Mouse (Mus musculus) limb, embryonic 11.5 days (tissue): ENCODE measurements at regions not wholly inside any gene's neighbourhood (a gene's known extent, or its start where the extent isn't known, plus 50 kb on each side); places are given as distances from the start of the nearest gene placed in this dataset.
"Not testable (repeated sequence)": the region's sequence is repeated elsewhere in the genome, so short reads cannot be mapped to it uniquely, and the experiment has no call there.

Experiments used
- ATAC-seq: fragments of 200-750 bp; cut with Nextera tagmentation; 2 replicates; pipeline ENCODE4 v1.8.0; 2017; ENCODE audit warnings: low read depth; ENCODE audit not compliant: insufficient number of reproducible peaks, low FRiP score, low TSS enrichment
- DNase-seq: peaks from one replicate; pipeline ENCODE4 v3.0.0-alpha.2; 2015; ENCODE audit warnings: low spot score
- H3K27ac ChIP-seq: fragments of 300-500 bp; sonication (generic); replicated peaks from 2 replicates; pipeline ENCODE4 v1.5.1; 2014; ENCODE audit warnings: low read depth, mild to moderate bottlenecking, low read length
- H3K27me3 ChIP-seq: fragments of 300-500 bp; sonication (generic); 2 replicates; pipeline ENCODE4 v1.6.1; 2014; ENCODE audit warnings: mild to moderate bottlenecking, low read length, mixed read lengths; ENCODE audit not compliant: control insufficient read depth, insufficient read depth
- H3K36me3 ChIP-seq: fragments of 300-500 bp; sonication (generic); 2 replicates; pipeline ENCODE4 v1.6.1; 2014; ENCODE audit warnings: mild to moderate bottlenecking, low read length, moderate library complexity, mixed read lengths; ENCODE audit not compliant: control insufficient read depth, insufficient read depth
- H3K4me1 ChIP-seq: fragments of 300-500 bp; sonication (generic); 2 replicates; pipeline ENCODE4 v1.6.1; 2014; ENCODE audit warnings: low read length, mixed read lengths; ENCODE audit not compliant: control insufficient read depth, insufficient read depth
- H3K4me2 ChIP-seq: fragments of 300-500 bp; sonication (generic); 2 replicates; pipeline ENCODE4 v1.6.1; 2014; ENCODE audit warnings: low read depth, mild to moderate bottlenecking, moderate library complexity; ENCODE audit not compliant: severe bottlenecking
- H3K4me3 ChIP-seq: fragments of 300-500 bp; sonication (generic); 2 replicates; pipeline ENCODE4 v1.5.1; 2014; ENCODE audit warnings: low read depth, low read length
- H3K9ac ChIP-seq: fragments of 300-500 bp; sonication (generic); 2 replicates; pipeline ENCODE4 v1.6.1; 2014; ENCODE audit warnings: mild to moderate bottlenecking, low read length
- H3K9me3 ChIP-seq: fragments of 300-500 bp; sonication (generic); 2 replicates; pipeline ENCODE4 v1.6.1; 2016; ENCODE audit warnings: low read length; ENCODE audit not compliant: control insufficient read depth
- WGBS: fragments of 180-500 bp; shearing (Covaris S2); extraction: QIAGEN DNeasy Blood & Tissue Kit; methylation state at CpG from one replicate; pipeline ENCODE4 v1.1.7; 2014; 5-methylcytosine and 5-hydroxymethylcytosine counted together

DNA sequence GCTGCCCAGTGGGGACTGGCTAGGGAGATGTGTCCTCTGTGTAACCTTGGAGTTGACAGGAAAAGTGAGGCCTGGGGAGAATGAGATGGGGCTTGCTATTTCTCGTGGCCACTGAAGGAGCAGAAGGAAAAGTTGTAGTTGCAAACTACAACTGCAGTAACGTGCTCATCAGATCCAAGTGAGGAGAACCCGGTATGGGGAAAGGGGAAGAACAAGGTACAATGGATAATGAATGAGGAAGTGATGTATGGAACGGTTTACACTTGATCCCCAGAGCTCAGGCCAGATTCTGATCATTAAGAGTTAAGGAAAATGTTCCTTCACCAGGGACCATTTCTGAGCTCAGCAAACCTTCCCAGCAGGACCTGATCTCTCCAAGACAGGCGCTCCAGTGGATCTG lies 92.6 kb downstream of the Phlda1 start:
- ATAC-seq (no peak), DNase-seq (no peak)
- Histone ChIP-seq H3K4me1 (peaks cover 9% of the 10 kb centered on the region), H3K9me3 (no peaks in the 10 kb centered on the region), H3K9ac (no peak overlapping the region), H3K27ac (no peak overlapping the region), H3K4me3 (no peak overlapping the region), H3K36me3 (no peaks in the 10 kb centered on the region), H3K4me2 (no peak overlapping the region), H3K27me3 (no peaks in the 10 kb centered on the region)
- WGBS = 83% methylated on average over 5 of the region's 5 CpGs

DNA sequence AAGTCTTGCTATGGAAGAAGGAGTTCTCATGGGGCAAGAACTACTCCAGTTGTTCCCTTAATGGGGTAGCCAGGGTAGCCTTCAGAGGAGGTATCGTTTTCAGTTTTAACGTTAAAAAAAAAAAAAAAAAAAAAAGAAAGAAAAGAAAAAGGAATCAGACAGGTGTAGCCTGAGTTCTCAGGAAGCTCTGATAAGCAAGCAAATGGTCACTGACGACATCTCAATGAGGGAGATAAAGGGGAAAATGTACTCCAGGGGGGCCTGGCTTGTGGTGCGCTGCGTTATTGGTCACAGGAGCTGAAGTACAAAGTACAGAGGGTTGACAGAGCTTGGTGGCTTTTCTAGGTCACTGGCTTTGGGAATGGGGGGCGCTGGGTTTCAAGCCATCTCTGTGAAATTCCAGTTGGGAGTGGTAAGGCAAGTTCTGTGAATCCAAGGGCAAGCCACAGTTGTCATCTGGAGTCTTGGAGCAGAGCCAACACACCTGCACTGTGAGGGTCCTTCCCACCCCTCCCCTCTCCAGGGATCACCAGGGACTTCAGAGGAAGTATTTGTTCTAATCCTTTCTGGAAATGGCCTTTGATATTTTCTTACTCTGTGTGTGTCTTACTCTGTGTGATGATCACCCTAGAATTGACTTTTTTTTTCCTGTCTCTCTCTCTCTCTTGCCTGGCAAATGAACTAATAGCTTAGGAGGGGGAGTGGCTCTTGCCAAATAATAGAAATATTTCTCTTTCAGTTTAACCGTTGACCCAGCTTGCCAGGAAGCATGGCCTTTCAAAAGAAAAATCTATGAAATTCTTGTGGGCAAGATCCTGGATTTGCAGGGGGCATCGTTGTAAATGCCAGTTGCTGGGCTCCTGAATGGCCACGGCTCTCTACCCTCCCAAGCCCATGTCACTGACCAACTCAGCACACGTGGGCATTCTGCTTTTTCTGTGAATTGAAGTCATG lies 93.5 kb downstream of the Phlda1 start:
- Histone ChIP-seq H3K4me1 (peaks cover 9% of the 10 kb centered on the region), H3K4me3 (no peak overlapping the region), H3K9ac (no peak overlapping the region), H3K9me3 (no peaks in the 10 kb centered on the region), H3K36me3 (no peaks in the 10 kb centered on the region), H3K4me2 (no peak overlapping the region), H3K27me3 (no peaks in the 10 kb centered on the region), H3K27ac (no peak overlapping the region)
- 71% methylated on average over 10 of the region's 10 CpGs for WGBS
- no peak for DNase-seq
- no peak for ATAC-seq

DNA sequence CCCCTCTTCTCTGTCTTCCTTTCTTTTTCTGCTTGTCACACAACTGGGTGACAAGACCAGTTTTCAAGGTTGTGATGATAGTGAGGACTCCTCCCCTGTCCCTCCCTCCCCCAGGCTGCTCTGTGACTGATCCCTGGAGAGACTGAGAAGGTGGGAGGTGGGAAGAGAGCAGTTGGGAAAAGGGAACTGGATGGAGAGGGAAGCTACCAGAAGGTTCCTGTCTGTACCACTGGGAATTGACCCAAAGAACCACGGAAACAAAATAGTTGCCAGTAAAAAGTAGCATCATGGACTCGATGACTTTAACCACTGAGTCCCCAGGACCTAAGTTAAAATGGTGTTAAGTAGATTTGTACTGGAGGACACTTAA lies 94.2 kb downstream of the Phlda1 start:
- Histone ChIP-seq H3K4me3 (no peak overlapping the region), H3K27me3 (no peaks in the 10 kb centered on the region), H3K36me3 (no peaks in the 10 kb centered on the region), H3K9me3 (no peaks in the 10 kb centered on the region), H3K27ac (peak overlapping the region; percentile 69; the same call in 1 of the 2 replicates), H3K4me2 (no peak overlapping the region), H3K9ac (no peak overlapping the region), H3K4me1 (peaks cover 9% of the 10 kb centered on the region)
- ATAC-seq (no peak), DNase-seq (no peak)
- 76% methylated on average over 2 of the region's 2 CpGs for WGBS

- DNase-seq (peak; percentile 52), ATAC-seq (peak; percentile 75)
These were observed 94.6 kb downstream of the Phlda1 start for GRCm38 (mm10) chr10:111600677-111601099.

GRCm38 (mm10) chr10:111603166-111603565 lies 97.1 kb downstream of the Phlda1 start:
- no peak overlapping the region for H3K27ac ChIP-seq
- no peak overlapping the region for H3K9ac ChIP-seq
- ATAC-seq (no peak), DNase-seq (no peak)
- no peaks in the 10 kb centered on the region for H3K27me3 ChIP-seq
- H3K4me2 ChIP-seq = no peak overlapping the region
- H3K4me1 ChIP-seq = peaks cover 7% of the 10 kb centered on the region
- no peak overlapping the region for H3K4me3 ChIP-seq
- WGBS = 86% methylated on average over 1 of the region's 1 CpGs
- H3K9me3 ChIP-seq = no peaks in the 10 kb centered on the region
- no peaks in the 10 kb centered on the region for H3K36me3 ChIP-seq

More at GRCm38 (mm10) chr10:111600677-111601099, 94.6 kb downstream of the Phlda1 start:
- H3K9me3 ChIP-seq = no peaks in the 10 kb centered on the region
- H3K36me3 ChIP-seq = no peaks in the 10 kb centered on the region
- no peak overlapping the region for H3K4me2 ChIP-seq
- peak overlapping the region; percentile 27; the same call in 1 of the 2 replicates for H3K9ac ChIP-seq
- WGBS = 18% methylated on average over 2 of the region's 2 CpGs
- H3K4me3 ChIP-seq = no peak overlapping the region
- H3K27ac ChIP-seq = peak overlapping the region; percentile 69
- H3K4me1 ChIP-seq = peaks cover 9% of the 10 kb centered on the region
- no peaks in the 10 kb centered on the region for H3K27me3 ChIP-seq

GRCm38 (mm10) chr10:111607381-111607780 lies 101.3 kb downstream of the Phlda1 start:
- not testable (repeated sequence) for H3K27me3 ChIP-seq, H3K27ac ChIP-seq, H3K9me3 ChIP-seq, H3K4me1 ChIP-seq, ATAC-seq, H3K4me2 ChIP-seq, DNase-seq, H3K9ac ChIP-seq, H3K36me3 ChIP-seq, H3K4me3 ChIP-seq
- WGBS = 79% methylated on average over 2 of the region's 2 CpGs

- no peaks in the 10 kb centered on the region for H3K27me3 ChIP-seq
- WGBS = 82% methylated on average over 9 of the region's 9 CpGs
These were observed 102.5 kb downstream of the Phlda1 start for GRCm38 (mm10) chr10:111608385-111609093.

DNA sequence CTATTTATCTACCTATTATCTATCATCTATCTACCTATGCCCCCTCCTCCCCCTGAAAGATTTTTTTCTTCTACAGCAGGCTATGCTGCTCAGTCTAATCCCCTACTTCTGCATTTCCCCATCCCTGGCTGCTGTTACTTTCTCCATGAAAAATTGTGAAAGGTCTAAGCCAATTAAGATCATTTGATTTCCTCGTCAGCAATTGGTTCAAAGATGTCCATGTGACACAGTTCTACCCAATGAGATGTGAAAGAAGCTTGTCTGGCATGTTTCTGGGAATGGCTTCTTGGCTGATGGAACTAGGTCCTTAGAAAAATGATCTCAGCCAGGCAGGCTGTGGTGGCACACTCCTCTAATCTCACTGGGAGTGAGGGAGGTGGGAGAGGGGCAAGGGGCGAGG lies 103.8 kb downstream of the Phlda1 start:
- WGBS = 85% methylated on average over 2 of the region's 2 CpGs
- DNase-seq (no peak), ATAC-seq (no peak)
- no peak overlapping the region for H3K4me2 ChIP-seq
- H3K9ac ChIP-seq = no peak overlapping the region
- no peaks in the 10 kb centered on the region for H3K36me3 ChIP-seq
- no peaks in the 10 kb centered on the region for H3K27me3 ChIP-seq
- H3K9me3 ChIP-seq = no peaks in the 10 kb centered on the region
- H3K27ac ChIP-seq = no peak overlapping the region
- H3K4me3 ChIP-seq = no peak overlapping the region
- no peaks in the 10 kb centered on the region for H3K4me1 ChIP-seq

More at GRCm38 (mm10) chr10:111608385-111609093, 102.5 kb downstream of the Phlda1 start:
- Histone ChIP-seq H3K4me3 (no peak overlapping the region), H3K9me3 (no peaks in the 10 kb centered on the region), H3K36me3 (no peaks in the 10 kb centered on the region), H3K27ac (no peak overlapping the region), H3K4me2 (no peak overlapping the region), H3K9ac (no peak overlapping the region), H3K4me1 (no peaks in the 10 kb centered on the region)
- DNase-seq (no peak), ATAC-seq (no peak)
